Mouse (Mus musculus) cortical plate, adult 2 months (tissue): ENCODE data around the gene Gprc5b. TPM values are rescaled to one million over a fixed set of nuclear protein-coding genes. Genes with fewer than 3 reads are reported as not detected.

Experiments used
- H3K27ac ChIP-seq: fragments of 200-500 bp; 2 replicates; pipeline ENCODE4 v1.5.1; 2012; ENCODE audit warnings: low read length, control low read depth, inconsistent platforms; ENCODE audit not compliant: insufficient read depth
- H3K4me1 ChIP-seq: fragments of 200-500 bp; 2 replicates; pipeline ENCODE4 v1.6.1; 2011; ENCODE audit warnings: low read length; ENCODE audit not compliant: control insufficient read depth, insufficient read depth
- H3K4me3 ChIP-seq: fragments of 200-500 bp; 2 replicates; pipeline ENCODE4 v1.5.1; 2011; ENCODE audit warnings: mild to moderate bottlenecking, low read length, control low read depth; ENCODE audit not compliant: insufficient read depth
- CTCF ChIP-seq: fragments of 200-500 bp; IDR thresholded peaks from 2 replicates; pipeline ENCODE4 v1.5.1; 2011; ENCODE audit warnings: mild to moderate bottlenecking, control low read depth, low read length; ENCODE audit not compliant: insufficient read depth; ENCODE audit errors: extremely low read depth
- POLR2A ChIP-seq: fragments of 200-500 bp; IDR thresholded peaks from 2 replicates; pipeline ENCODE4 v1.6.1; 2011; ENCODE audit warnings: mild to moderate bottlenecking, low read length, control low read depth; ENCODE audit not compliant: insufficient read depth; ENCODE audit errors: extremely low read depth
- polyA plus RNA-seq: library from polyadenylated mRNA; depleted of rRNA; stranded (reverse); fragments of >200 nt; gene quantifications from 2 replicates; pipeline ENCODE4 v1.2.3, GENCODE M21; 2012; rRNA removed

The Gprc5b gene
- polyA plus RNA-seq, 1 experiment = 141 TPM

GRCm38 (mm10) chr7:118926516-118927260 lies 68.3 kb downstream of the Gprc5b start:
- no peaks in the 10 kb centered on the region for H3K4me1 ChIP-seq
- H3K27ac ChIP-seq = no peak overlapping the region
- H3K4me3 ChIP-seq = no peak overlapping the region
- TF ChIP-seq CTCF = no peak
- TF ChIP-seq POLR2A = no peak

- no peak for TF ChIP-seq CTCF
- TF ChIP-seq POLR2A = no peak
- Histone ChIP-seq H3K27ac (no peak overlapping the region), H3K4me1 (no peaks in the 10 kb centered on the region), H3K4me3 (no peak overlapping the region)
Measured at GRCm38 (mm10) chr7:118925547-118925946, 69.5 kb downstream of the Gprc5b start.

GRCm38 (mm10) chr7:118922441-118923202 lies 72.4 kb downstream of the Gprc5b start:
- TF ChIP-seq CTCF = no peak
- TF ChIP-seq POLR2A = no peak
- Histone ChIP-seq H3K4me1 (no peaks in the 10 kb centered on the region), H3K27ac (no peak overlapping the region), H3K4me3 (no peak overlapping the region)

Other genes with a start within 250 kb of the Gprc5b start
- gene Iqck, start 139.5 kb downstream of the Gprc5b start, polyA plus RNA-seq = 6.6 and 8.0 TPM in 2 replicates
- 12.0 TPM in 2 replicates for gene Knop1, start 139.0 kb downstream of the Gprc5b start, polyA plus RNA-seq
- 0.28 and 0.84 TPM in 2 replicates for gene Gpr139, start 189.4 kb upstream of the Gprc5b start, polyA plus RNA-seq